Mouse (Mus musculus) stomach, embryonic 15.5 days (tissue): ENCODE results near the gene Ankmy1. TPM values are rescaled to one million over a fixed set of nuclear protein-coding genes. Genes with fewer than 3 reads are reported as not detected.

Experiments used
- ATAC-seq: fragments of 200-750 bp; cut with Nextera tagmentation; 2 replicates; pipeline ENCODE4 v1.8.0; 2017; ENCODE audit warnings: low read depth, moderate number of reproducible peaks, moderate TSS enrichment; ENCODE audit not compliant: insufficient read depth, low FRiP score
- H3K27ac ChIP-seq: fragments of 300-500 bp; sonication (generic); 2 replicates; pipeline ENCODE4 v1.5.1; 2015; ENCODE audit warnings: mild to moderate bottlenecking, inconsistent platforms
- H3K27me3 ChIP-seq: fragments of 300-500 bp; sonication (generic); replicated peaks from 2 replicates; pipeline ENCODE4 v1.6.1; 2015; ENCODE audit warnings: inconsistent platforms
- H3K36me3 ChIP-seq: fragments of 300-500 bp; sonication (generic); 2 replicates; pipeline ENCODE4 v1.6.1; 2015; ENCODE audit warnings: inconsistent platforms
- H3K4me1 ChIP-seq: fragments of 300-500 bp; sonication (generic); 2 replicates; pipeline ENCODE4 v1.6.1; 2015; ENCODE audit warnings: inconsistent platforms
- H3K4me2 ChIP-seq: fragments of 300-500 bp; sonication (generic); 2 replicates; pipeline ENCODE4 v1.6.1; 2015; ENCODE audit warnings: mild to moderate bottlenecking, inconsistent platforms
- H3K4me3 ChIP-seq: fragments of 300-500 bp; sonication (generic); replicated peaks from 2 replicates; pipeline ENCODE4 v1.5.1; 2015; ENCODE audit warnings: inconsistent platforms
- H3K9ac ChIP-seq: fragments of 300-500 bp; sonication (generic); 2 replicates; pipeline ENCODE4 v1.6.1; 2015; ENCODE audit warnings: inconsistent platforms
- H3K9me3 ChIP-seq: fragments of 300-500 bp; sonication (generic); 2 replicates; pipeline ENCODE4 v1.6.1; 2016; ENCODE audit warnings: inconsistent platforms
- WGBS: fragments of 180-500 bp; shearing (Covaris S2); methylation state at CpG from one replicate; pipeline ENCODE4 v1.1.7; 2015; 5-methylcytosine and 5-hydroxymethylcytosine counted together
- polyA plus RNA-seq: library from polyadenylated mRNA; unstranded; fragments of >200 nt; fragmentation: Nextera tagmentation; extraction: Ambion mirVana; gene quantifications from 2 replicates; pipeline ENCODE4 v1.2.1, GENCODE M21; 2015

The Ankmy1 gene
- polyA plus RNA-seq, 1 experiment from 2014 or later, result 0.19 TPM

DNA sequence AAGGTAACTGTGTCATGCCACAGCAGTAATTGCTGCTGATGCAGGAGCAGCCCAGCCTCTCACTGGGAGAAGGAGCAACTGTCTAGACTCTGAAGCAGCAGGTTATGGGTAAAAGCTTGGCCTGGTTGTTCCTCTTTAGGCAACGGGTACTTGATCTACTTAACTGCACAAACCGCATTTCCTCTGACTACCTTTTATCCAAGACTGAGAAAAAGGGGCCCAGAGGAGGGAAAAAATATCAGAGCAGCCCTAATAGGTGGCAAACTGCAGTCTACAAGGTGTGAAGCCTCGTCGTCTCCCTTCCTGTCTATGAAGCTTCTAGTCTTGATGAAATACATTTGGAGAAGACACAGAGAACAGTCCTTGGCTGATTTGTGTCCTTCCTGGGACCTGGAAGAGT lies 30.9 kb upstream of the Ankmy1 start:
- WGBS, result 69% methylated on average over 4 of the region's 4 CpGs
- H3K9ac ChIP-seq, result peak overlapping the region; percentile 30; the same call in 1 of the 2 replicates
- 0 out of 2 replicates have a peak, but pooled peaks cover 4% of the 10 kb centered on the region for H3K27me3 ChIP-seq
- no peaks in the 10 kb centered on the region for H3K36me3 ChIP-seq
- peak overlapping the region; percentile 80 for H3K4me3 ChIP-seq
- ATAC-seq, result no peak
- H3K4me1 ChIP-seq, result peaks cover 20% of the 10 kb centered on the region
- no peaks in the 10 kb centered on the region for H3K9me3 ChIP-seq
- H3K27ac ChIP-seq, result peak overlapping the region; percentile 98
- peak overlapping the region; percentile 81 for H3K4me2 ChIP-seq

- H3K27me3 ChIP-seq, result 0 out of 2 replicates have a peak, but pooled peaks cover 4% of the 10 kb centered on the region
- H3K4me1 ChIP-seq, result peaks cover 5% of the 10 kb centered on the region; the same call in 1 of the 2 replicates
- WGBS, result 34% methylated on average over 1 of the region's 1 CpGs
- no peaks in the 10 kb centered on the region for H3K36me3 ChIP-seq
- no peak overlapping the region for H3K4me3 ChIP-seq
- H3K4me2 ChIP-seq, result no peak overlapping the region
- no peak for ATAC-seq
- no peak overlapping the region for H3K9ac ChIP-seq
- no peak overlapping the region for H3K27ac ChIP-seq
- no peaks in the 10 kb centered on the region for H3K9me3 ChIP-seq
These were observed 27.5 kb upstream of the Ankmy1 start for GRCm38 (mm10) chr1:92930171-92930706.

DNA sequence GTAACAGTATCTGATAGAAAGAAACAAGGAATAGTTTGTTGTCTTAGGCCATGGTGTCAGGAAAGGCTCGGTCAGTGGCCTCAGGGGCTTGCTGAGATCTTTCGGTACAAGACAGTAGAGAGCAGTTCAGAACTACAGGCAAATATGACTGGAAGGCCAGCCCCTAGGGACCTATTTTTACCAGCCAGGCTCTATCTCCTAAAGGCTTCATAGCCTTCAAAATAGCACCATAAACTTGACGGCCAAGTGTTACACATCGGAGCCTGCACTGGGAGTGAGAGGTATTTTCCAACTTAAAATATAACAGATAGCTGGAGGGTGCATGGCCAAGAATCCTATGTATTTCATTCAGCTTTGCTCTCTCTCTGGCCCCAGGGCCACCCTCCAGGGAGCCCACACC lies 18.8 kb upstream of the Ankmy1 start:
- H3K9ac ChIP-seq, result no peak overlapping the region
- no peaks in the 10 kb centered on the region for H3K9me3 ChIP-seq
- no peak overlapping the region for H3K27ac ChIP-seq
- H3K4me1 ChIP-seq, result no peaks in the 10 kb centered on the region
- peaks cover 41% of the 10 kb centered on the region for H3K36me3 ChIP-seq
- no peak overlapping the region for H3K4me2 ChIP-seq
- no peak for ATAC-seq
- no peak overlapping the region for H3K4me3 ChIP-seq
- 83% methylated on average over 4 of the region's 4 CpGs for WGBS
- no peaks in the 10 kb centered on the region for H3K27me3 ChIP-seq

DNA sequence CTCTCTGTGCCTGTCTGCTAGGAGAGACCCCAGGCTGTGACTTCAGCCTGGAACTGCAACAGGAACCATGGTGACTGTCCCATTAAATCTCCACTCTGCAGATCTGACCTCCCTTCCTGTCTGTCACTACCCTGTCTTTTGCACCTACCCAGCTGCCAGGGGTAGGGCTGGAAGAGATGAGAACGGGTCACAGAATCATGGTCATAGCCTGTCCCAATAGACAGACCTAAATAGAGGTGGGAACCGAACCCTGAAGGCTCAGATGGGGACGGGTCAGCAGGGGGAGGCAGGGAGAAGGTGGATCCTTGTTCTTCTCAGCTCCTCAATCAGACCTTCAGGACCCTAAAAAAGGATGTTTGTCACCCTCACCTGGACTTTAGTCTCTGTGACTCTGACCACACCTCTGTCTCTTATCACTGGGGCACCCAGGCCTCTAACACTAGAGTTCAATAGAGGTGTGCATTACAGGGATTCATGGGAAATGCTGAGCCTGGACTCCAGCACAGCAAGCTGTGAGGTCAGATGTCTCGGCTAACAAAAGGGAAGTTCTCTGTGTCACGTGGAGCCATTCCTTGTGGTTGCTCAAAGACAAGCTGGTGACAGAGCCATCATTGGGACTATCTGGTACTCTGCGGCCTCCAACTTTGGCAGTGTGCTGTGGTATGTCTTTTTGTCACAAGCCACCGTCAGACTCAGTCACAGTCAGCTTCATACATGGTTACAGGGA lies 17.9 kb upstream of the Ankmy1 start:
- Histone ChIP-seq H3K4me1 (no peaks in the 10 kb centered on the region), H3K9ac (no peak overlapping the region), H3K4me3 (no peak overlapping the region), H3K9me3 (no peaks in the 10 kb centered on the region), H3K27me3 (no peaks in the 10 kb centered on the region), H3K27ac (0 out of 2 replicates have a peak overlapping the region, but pooled peaks have one; percentile 5), H3K36me3 (peaks cover 50% of the 10 kb centered on the region), H3K4me2 (no peak overlapping the region)
- peak; percentile 24 for ATAC-seq
- WGBS, result 71% methylated on average over 7 of the region's 7 CpGs

DNA sequence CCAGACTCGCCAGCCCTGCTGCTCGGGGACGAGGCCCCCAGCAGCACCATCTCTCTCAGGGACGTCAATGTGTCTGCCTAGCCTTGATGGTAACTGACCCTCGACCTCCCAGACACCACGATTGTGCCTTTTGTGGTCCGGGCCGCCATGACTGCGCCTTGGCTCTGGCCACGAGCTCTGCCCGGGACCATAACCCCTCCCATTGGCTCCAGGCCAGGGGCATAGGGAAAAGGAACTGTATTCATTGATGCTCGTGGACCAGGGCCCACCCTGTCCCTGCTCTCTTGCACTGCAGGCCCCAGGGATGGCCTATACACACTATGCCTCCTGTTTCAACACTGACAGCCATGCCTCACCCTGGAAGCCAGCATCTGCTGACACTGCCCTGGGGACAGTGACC lies 17.1 kb upstream of the Ankmy1 start:
- Histone ChIP-seq H3K4me3 (no peak overlapping the region), H3K36me3 (peaks cover 56% of the 10 kb centered on the region), H3K9ac (no peak overlapping the region), H3K9me3 (no peaks in the 10 kb centered on the region), H3K27ac (no peak overlapping the region), H3K27me3 (no peaks in the 10 kb centered on the region), H3K4me1 (no peaks in the 10 kb centered on the region), H3K4me2 (no peak overlapping the region)
- no peak for ATAC-seq
- 82% methylated on average over 12 of the region's 12 CpGs for WGBS

DNA sequence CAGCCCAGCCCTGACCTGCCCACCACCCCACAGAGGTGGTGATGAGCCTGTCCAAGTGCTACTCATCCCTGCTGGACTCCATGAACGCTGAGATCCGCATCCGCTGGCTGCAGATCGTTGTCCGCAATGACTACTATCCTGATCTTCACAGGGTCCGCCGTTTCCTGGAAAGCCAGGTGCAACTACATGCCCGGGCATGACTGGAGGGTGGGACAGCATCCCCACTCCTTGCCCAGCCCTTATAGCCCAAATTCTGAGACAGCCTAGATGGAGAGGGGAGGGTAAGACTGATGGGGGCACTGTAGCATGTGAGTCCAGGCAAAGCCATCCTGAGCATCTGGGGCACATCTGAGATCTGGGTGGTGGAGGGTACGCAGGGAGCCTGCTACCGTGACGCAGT lies 16.4 kb upstream of the Ankmy1 start:
- ATAC-seq, result no peak
- peaks cover 58% of the 10 kb centered on the region for H3K36me3 ChIP-seq
- no peak overlapping the region for H3K4me2 ChIP-seq
- H3K27ac ChIP-seq, result no peak overlapping the region
- no peaks in the 10 kb centered on the region for H3K27me3 ChIP-seq
- H3K9ac ChIP-seq, result no peak overlapping the region
- 94% methylated on average over 11 of the region's 11 CpGs for WGBS
- H3K9me3 ChIP-seq, result no peaks in the 10 kb centered on the region
- no peak overlapping the region for H3K4me3 ChIP-seq
- no peaks in the 10 kb centered on the region for H3K4me1 ChIP-seq

GRCm38 (mm10) chr1:92916725-92917124 lies 14.0 kb upstream of the Ankmy1 start:
- no peaks in the 10 kb centered on the region for H3K27me3 ChIP-seq
- no peak overlapping the region for H3K9ac ChIP-seq
- no peak overlapping the region for H3K4me2 ChIP-seq
- ATAC-seq, result no peak
- peaks cover 62% of the 10 kb centered on the region for H3K36me3 ChIP-seq
- H3K27ac ChIP-seq, result no peak overlapping the region
- no peak overlapping the region for H3K4me3 ChIP-seq
- WGBS, result 92% methylated on average over 9 of the region's 9 CpGs
- H3K4me1 ChIP-seq, result peaks cover 11% of the 10 kb centered on the region
- H3K9me3 ChIP-seq, result no peaks in the 10 kb centered on the region

DNA sequence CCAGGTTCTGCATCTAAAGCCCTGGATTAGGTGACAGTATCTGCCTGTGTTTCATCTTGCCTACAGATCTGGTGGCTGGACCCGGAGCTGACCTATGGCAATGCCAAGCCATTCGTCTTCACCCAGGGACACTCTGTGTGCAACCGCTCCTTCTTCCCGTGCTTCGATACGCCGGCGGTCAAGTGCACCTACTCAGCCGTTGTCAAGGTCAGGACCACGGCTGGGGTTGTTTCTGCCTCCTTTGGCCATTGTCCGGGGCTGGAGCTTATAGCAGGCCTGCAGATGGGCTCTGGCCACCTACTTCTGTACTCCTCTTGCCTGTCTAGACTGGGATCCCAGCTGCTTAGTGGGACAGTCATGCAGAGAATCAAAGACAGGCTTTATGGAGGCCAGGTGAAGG lies 12.3 kb upstream of the Ankmy1 start:
- H3K4me1 ChIP-seq, result peaks cover 17% of the 10 kb centered on the region
- no peak for ATAC-seq
- no peaks in the 10 kb centered on the region for H3K9me3 ChIP-seq
- H3K4me2 ChIP-seq, result no peak overlapping the region
- WGBS, result 93% methylated on average over 11 of the region's 11 CpGs
- H3K27me3 ChIP-seq, result no peaks in the 10 kb centered on the region
- H3K36me3 ChIP-seq, result peaks cover 53% of the 10 kb centered on the region
- H3K27ac ChIP-seq, result no peak overlapping the region
- no peak overlapping the region for H3K9ac ChIP-seq
- H3K4me3 ChIP-seq, result no peak overlapping the region

DNA sequence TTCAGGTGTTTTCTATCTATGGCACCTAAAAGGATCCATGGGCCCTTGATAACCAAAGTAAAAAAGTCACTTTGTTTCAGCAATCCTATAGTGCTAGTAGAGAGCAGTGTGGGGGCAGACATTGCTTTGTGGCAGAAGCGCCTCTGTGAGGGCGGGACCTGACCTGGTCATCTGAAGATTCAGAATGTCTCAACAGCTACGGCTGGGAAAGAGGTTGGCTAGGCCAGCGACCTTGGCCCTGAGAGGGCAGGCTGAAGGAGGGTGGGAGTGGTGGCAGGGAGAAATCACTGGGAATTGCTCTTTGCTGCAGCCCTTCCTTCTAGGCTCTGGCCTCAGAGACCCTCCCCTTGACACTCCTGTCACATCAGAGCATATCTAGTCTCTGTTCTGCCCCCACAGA lies 11.5 kb upstream of the Ankmy1 start:
- no peak for ATAC-seq
- WGBS, result 75% methylated on average over 4 of the region's 4 CpGs
- peaks cover 46% of the 10 kb centered on the region for H3K36me3 ChIP-seq
- no peaks in the 10 kb centered on the region for H3K27me3 ChIP-seq
- H3K4me1 ChIP-seq, result peaks cover 22% of the 10 kb centered on the region
- no peak overlapping the region for H3K4me2 ChIP-seq
- no peak overlapping the region for H3K27ac ChIP-seq
- H3K9ac ChIP-seq, result no peak overlapping the region
- no peak overlapping the region for H3K4me3 ChIP-seq
- no peaks in the 10 kb centered on the region for H3K9me3 ChIP-seq

DNA sequence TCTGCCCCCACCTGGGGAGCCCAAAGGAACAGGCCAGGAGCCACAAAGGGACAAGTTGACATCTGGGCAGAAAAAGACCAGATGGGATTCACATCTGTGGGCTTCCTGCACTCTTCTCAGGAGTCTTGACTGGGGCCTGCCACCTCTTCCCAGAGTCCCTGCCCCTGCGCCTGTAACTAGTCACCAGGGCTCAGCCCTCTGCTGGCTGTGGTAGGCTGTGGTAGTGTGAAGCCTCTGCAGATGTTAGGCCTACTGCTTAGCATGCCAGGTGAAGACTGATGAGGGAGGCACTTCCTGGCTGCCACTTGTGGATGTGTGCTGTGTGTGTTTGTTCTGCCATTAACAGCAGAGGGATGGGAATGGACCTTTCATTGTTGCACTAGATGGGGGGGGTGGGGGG lies 9.6 kb upstream of the Ankmy1 start:
- ATAC-seq, result no peak
- Histone ChIP-seq H3K9ac (no peak overlapping the region), H3K27ac (peak overlapping the region; percentile 93; the same call in 1 of the 2 replicates), H3K4me1 (peaks cover 27% of the 10 kb centered on the region), H3K4me3 (peak overlapping the region; percentile 68), H3K27me3 (no peaks in the 10 kb centered on the region), H3K36me3 (peaks cover 28% of the 10 kb centered on the region), H3K4me2 (peak overlapping the region; percentile 87), H3K9me3 (no peaks in the 10 kb centered on the region)
- WGBS, result 56% methylated on average over 1 of the region's 1 CpGs

DNA sequence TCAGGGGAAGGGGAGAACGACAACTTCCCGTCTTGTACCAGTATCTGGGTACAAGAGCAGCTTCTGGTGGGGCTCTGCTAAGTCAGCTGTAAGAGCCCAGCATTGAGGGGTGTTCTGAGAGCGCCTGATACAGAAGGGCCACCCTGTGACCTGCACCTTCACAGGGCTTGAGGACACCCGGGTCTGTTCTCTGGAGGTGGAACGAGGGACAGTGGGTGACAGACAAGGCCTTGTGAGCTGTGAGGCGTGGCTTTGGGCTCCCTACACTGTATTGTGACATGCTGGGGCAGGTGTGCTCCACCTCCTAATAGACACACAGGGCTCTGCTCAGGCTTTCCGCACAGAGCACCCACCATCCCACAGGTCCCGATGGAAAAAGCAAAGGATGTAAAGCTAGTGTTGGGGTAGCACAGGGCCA lies 9.0 kb upstream of the Ankmy1 start:
- Histone ChIP-seq H3K4me1 (peaks cover 27% of the 10 kb centered on the region), H3K4me2 (peak overlapping the region; percentile 87), H3K9me3 (no peaks in the 10 kb centered on the region), H3K4me3 (peak overlapping the region; percentile 68), H3K9ac (peak overlapping the region; percentile 62; the same call in 1 of the 2 replicates), H3K27me3 (no peaks in the 10 kb centered on the region), H3K27ac (peak overlapping the region; percentile 93), H3K36me3 (peaks cover 23% of the 10 kb centered on the region)
- no peak for ATAC-seq
- 43% methylated on average over 8 of the region's 8 CpGs for WGBS

DNA sequence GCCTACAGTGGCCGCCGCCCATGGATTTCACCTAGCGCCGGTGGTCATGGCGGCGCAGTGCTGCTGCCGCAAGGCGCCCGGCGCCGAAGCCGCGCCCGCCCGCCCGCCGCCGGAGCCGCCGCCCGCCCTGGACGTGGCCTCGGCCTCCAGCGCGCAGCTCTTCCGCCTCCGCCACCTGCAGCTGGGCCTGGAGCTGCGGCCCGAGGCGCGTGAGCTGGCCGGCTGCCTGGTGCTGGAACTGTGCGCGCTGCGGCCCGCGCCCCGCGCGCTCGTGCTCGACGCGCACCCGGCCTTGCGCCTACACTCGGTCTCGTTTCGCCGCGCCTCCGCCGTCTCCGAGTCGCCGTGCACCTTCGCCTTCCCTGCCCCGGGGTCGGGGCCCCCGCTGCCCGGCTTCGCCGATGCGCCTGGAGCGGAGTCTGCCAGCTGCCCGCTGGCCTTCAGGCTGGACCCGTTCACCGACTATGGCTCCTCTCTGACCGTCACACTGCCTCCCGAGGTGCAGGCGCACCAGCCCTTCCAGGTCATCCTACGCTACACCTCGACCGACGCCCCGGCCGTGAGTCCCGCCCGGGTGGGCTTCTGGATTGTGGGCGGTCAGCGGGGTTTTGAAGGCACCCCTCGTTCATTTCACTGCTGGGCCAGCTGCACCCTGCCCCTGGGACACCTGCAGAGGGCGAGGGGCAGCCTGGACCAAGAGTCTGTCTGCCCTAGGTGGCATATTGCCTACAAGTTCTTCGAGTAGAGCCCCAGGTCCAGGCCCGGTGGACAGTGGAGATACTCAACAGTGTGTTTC lies 8.4 kb upstream of the Ankmy1 start:
- ATAC-seq, result peak; percentile 20; the same call in 1 of the 2 replicates
- no peaks in the 10 kb centered on the region for H3K27me3 ChIP-seq
- H3K9ac ChIP-seq, result peak overlapping the region; percentile 62
- no peaks in the 10 kb centered on the region for H3K9me3 ChIP-seq
- peaks cover 17% of the 10 kb centered on the region for H3K36me3 ChIP-seq
- WGBS, result under 1% methylated on average over 66 of the region's 85 CpGs
- H3K4me1 ChIP-seq, result peaks cover 30% of the 10 kb centered on the region
- peak overlapping the region; percentile 87 for H3K4me2 ChIP-seq
- peak overlapping the region; percentile 93 for H3K27ac ChIP-seq
- H3K4me3 ChIP-seq, result peak overlapping the region; percentile 68
